Mouse (Mus musculus): ENCODE measurements around the gene Ifrd2.

GRCm38 (mm10) chr9:107619546-107619879, 32.1 kb downstream of the Ifrd2 start:
- TF ChIP-seq CTCF (IDR thresholded peaks at IDR 0.05; ENCODE audit: low read depth, low read length) (no peak), POLR2A (IDR thresholded peaks at IDR 0.05; ENCODE audit: extremely low read depth, insufficient read depth, low read length) (no peak)

All from liver, adult 2 months (tissue).